Mouse (Mus musculus) liver, embryonic 14.5 days (tissue): ENCODE data around the gene Ghrh. TPM values are rescaled to one million over a fixed set of nuclear protein-coding genes. Genes with fewer than 3 reads are reported as not detected.

Source experiments
- ATAC-seq: fragments of 200-750 bp; cut with Nextera tagmentation; 2 replicates; pipeline ENCODE4 v1.8.0; 2017; ENCODE audit warnings: moderate number of reproducible peaks, mild to moderate bottlenecking, moderate library complexity; ENCODE audit not compliant: insufficient read depth
- DNase-seq, 3 experiments: peaks; one replicate each; pipeline ENCODE4 v3.0.0-alpha.2; 2012 to 2013; ENCODE audit warnings: low read depth in 3 of 3, low spot score in 3 of 3
- H3K27ac ChIP-seq: fragments of 300-500 bp; sonication (generic); 2 replicates; pipeline ENCODE4 v1.5.1; 2014; ENCODE audit warnings: moderate library complexity, mild to moderate bottlenecking, control low read depth, inconsistent platforms
- H3K27me3 ChIP-seq: fragments of 300-500 bp; sonication (generic); 2 replicates; pipeline ENCODE4 v1.6.1; 2014; ENCODE audit warnings: mild to moderate bottlenecking, low read length, moderate library complexity; ENCODE audit not compliant: control insufficient read depth, insufficient read depth
- H3K36me3 ChIP-seq: fragments of 300-500 bp; sonication (generic); replicated peaks from 2 replicates; pipeline ENCODE4 v1.6.1; 2014; ENCODE audit warnings: low read depth; ENCODE audit not compliant: control insufficient read depth, insufficient read depth
- H3K4me1 ChIP-seq, 2 experiments: fragments of 200-500 bp in 1 of 2; fragments of 300-500 bp in 1 of 2; sonication (generic) in 1 of 2; replicated peaks; 2 replicates each; pipeline ENCODE4 v1.6.1; 2012 to 2014; ENCODE audit warnings: antibody characterized with exemption in 1 of 2, inconsistent platforms in 1 of 2, low read length in 1 of 2; ENCODE audit not compliant: control insufficient read depth in 2 of 2, insufficient read depth in 2 of 2
- H3K4me2 ChIP-seq: fragments of 300-500 bp; sonication (generic); 2 replicates; pipeline ENCODE4 v1.6.1; 2014; ENCODE audit warnings: low read depth, mild to moderate bottlenecking, control low read depth, moderate library complexity
- H3K4me3 ChIP-seq, 2 experiments: fragments of 200-500 bp in 1 of 2; fragments of 300-500 bp in 1 of 2; sonication (generic) in 1 of 2; 2 replicates each; pipeline ENCODE4 v1.5.1; 2012 to 2014; ENCODE audit warnings: low read depth in 2 of 2, low read length in 2 of 2, mild to moderate bottlenecking in 2 of 2, control low read depth in 1 of 2, inconsistent platforms in 1 of 2, moderate library complexity in 1 of 2; ENCODE audit not compliant: insufficient read depth in 1 of 2
- H3K9ac ChIP-seq: fragments of 300-500 bp; sonication (generic); replicated peaks from 2 replicates; pipeline ENCODE4 v1.6.1; 2014; ENCODE audit warnings: mild to moderate bottlenecking, control low read depth, moderate library complexity
- H3K9me3 ChIP-seq: fragments of 300-500 bp; sonication (generic); 2 replicates; pipeline ENCODE4 v1.6.1; 2016; ENCODE audit warnings: low read length, mixed read lengths; ENCODE audit not compliant: control insufficient read depth
- CTCF ChIP-seq: IDR thresholded peaks from 2 replicates; pipeline ENCODE4 v1.5.1; 2016; ENCODE audit warnings: antibody characterized with exemption, low read depth, control low read depth
- EP300 ChIP-seq: IDR thresholded peaks from 2 replicates; pipeline ENCODE4 v1.6.1; 2016; ENCODE audit warnings: antibody characterized with exemption, low read depth
- WGBS: fragments of 180-500 bp; shearing (Covaris S2); extraction: QIAGEN DNeasy Blood & Tissue Kit; methylation state at CpG from one replicate; pipeline ENCODE4 v1.1.7; 2014; ENCODE audit not compliant: insufficient replicate concordance; 5-methylcytosine and 5-hydroxymethylcytosine counted together
- polyA plus RNA-seq, 2 experiments: library from polyadenylated mRNA; depleted of rRNA in 1 of 2; stranded (reverse) in 1 of 2; unstranded in 1 of 2; fragments of >200 nt; fragmentation: Nextera tagmentation in 1 of 2; extraction: Ambion mirVana in 1 of 2; gene quantifications; 2 replicates each; pipeline versions ENCODE4 v1.2.1 to v1.2.3; 2012 to 2014

Gene Ghrh
- polyA plus RNA-seq, 2 experiments, result 0.22 TPM; not detected in 1

DNA sequence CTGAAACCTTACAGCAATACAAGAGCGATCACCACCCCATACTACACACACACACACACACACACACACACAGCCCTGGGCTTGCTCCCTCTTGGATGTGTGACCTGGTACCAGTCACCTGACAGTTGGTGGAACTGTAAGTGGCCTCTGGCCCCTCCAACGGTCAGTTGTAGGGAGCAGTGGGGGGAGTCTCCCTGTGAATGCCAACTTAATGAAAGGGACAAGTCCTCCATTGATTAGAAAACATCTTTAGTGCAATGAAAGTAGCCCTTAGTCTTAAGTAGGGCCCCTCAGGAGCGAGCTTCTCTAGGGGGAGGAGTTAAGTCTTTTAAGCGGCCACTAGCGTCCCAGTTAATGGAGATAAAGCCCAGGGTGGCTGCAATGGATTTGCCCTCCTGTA lies 19.2 kb downstream of the Ghrh start:
- Histone ChIP-seq H3K4me1 (no peaks in the 10 kb centered on the region), H3K4me3 (no peak overlapping the region), H3K36me3 (peaks cover 32% of the 10 kb centered on the region), H3K27me3 (no peaks in the 10 kb centered on the region), H3K9ac (no peak overlapping the region), H3K27ac (no peak overlapping the region), H3K4me2 (no peak overlapping the region), H3K9me3 (no peaks in the 10 kb centered on the region)
- ATAC-seq (no peak), DNase-seq (no peak)
- TF ChIP-seq CTCF, result no peak
- TF ChIP-seq EP300, result no peak
- 54% methylated on average over 5 of the region's 5 CpGs for WGBS

DNA sequence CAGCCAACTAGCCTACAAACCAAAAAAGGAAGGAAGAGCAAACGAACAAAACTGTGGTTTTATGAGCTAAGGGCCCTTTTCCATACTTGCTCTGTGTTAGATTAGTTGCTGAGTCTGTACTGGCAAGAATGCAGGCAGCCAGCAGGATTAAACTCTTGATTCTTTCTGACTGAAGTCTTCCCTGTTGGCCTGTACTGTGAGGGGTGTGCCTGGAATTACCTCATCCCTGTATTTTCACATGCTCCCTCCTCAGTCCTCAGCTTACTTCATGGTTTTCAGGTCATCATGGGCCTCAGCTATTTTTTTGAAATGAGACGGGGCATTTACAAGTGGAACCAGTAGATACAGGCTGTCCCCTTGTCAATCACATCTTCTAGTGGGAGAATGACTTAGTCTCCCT lies 22.1 kb downstream of the Ghrh start:
- ATAC-seq, result no peak
- H3K4me3 ChIP-seq, result no peak overlapping the region
- TF ChIP-seq EP300, result no peak
- no peak overlapping the region for H3K4me2 ChIP-seq
- H3K9me3 ChIP-seq, result no peaks in the 10 kb centered on the region
- H3K36me3 ChIP-seq, result peaks cover 50% of the 10 kb centered on the region
- H3K27me3 ChIP-seq, result no peaks in the 10 kb centered on the region
- H3K27ac ChIP-seq, result no peak overlapping the region
- DNase-seq, result no peak
- H3K4me1 ChIP-seq, result no peaks in the 10 kb centered on the region
- 52% methylated on average over 2 of the region's 2 CpGs for WGBS
- no peak overlapping the region for H3K9ac ChIP-seq

DNA sequence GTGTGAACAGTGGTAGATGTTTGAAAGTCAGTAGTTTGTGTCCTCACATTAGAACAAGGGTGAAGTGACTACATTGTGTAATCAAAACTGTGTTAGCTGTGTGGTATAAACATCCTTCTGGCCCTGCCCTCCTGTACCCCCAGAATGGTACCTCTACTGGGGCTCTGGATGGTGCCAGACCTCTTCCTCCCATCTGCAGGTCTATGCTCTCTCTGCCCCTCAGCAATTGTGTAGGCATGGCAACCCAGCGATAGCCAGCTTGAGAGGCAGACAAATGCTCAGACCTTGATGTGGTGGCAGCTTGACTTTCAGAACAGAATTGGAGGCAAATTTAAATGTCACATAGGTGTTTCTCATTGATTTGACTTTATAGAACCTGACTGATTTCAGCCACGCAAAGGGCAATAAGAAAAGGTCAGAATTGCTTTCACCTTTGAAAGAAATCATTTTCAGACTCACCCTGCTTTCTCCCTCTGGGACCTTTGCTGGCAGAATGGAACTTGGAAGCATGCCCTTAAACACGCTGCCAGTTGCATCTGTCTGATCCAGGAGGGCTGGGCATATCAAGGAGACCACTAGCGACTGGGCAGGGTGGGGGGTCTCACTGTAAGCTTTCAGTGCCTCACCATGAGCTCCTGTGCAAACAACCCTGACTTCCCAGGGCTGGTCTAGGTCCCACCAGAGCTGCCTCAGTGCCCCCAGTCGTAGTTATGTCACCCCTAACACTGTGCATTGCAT lies 25.1 kb downstream of the Ghrh start:
- H3K4me2 ChIP-seq, result no peak overlapping the region
- H3K9ac ChIP-seq, result no peak overlapping the region
- no peaks in the 10 kb centered on the region for H3K9me3 ChIP-seq
- TF ChIP-seq CTCF, result no peak
- no peak for TF ChIP-seq EP300
- peaks cover 71% of the 10 kb centered on the region for H3K36me3 ChIP-seq
- ATAC-seq (no peak), DNase-seq (no peak)
- no peaks in the 10 kb centered on the region for H3K27me3 ChIP-seq
- H3K4me3 ChIP-seq, result no peak overlapping the region
- 80% methylated on average over 5 of the region's 5 CpGs for WGBS
- no peak overlapping the region for H3K27ac ChIP-seq
- H3K4me1 ChIP-seq, result no peaks in the 10 kb centered on the region

DNA sequence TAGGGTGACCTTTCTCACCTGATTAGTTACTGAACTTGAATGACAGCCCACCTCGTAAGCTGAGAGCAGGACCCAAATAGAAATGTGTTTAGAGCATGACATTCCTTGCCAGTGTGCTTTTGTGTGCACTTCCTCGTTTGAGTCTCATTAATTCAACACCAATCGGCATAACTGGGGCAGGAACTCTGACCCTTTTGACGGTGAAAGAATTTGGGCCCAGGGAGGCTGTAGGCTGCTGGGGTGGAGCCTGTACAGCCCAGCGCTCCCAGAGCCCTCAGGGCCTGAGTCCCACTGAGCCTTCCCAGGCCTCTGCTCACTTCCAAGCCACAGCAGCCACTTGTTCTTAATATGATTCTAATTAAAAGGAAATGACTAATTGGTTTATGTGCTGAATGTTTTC lies 26.4 kb downstream of the Ghrh start:
- 71% methylated on average over 5 of the region's 5 CpGs for WGBS
- no peak overlapping the region for H3K27ac ChIP-seq
- H3K36me3 ChIP-seq, result peaks cover 72% of the 10 kb centered on the region
- DNase-seq (no peak), ATAC-seq (no peak)
- no peaks in the 10 kb centered on the region for H3K4me1 ChIP-seq
- H3K27me3 ChIP-seq, result no peaks in the 10 kb centered on the region
- no peaks in the 10 kb centered on the region for H3K9me3 ChIP-seq
- H3K4me3 ChIP-seq, result no peak overlapping the region
- no peak overlapping the region for H3K9ac ChIP-seq
- no peak for TF ChIP-seq EP300
- no peak for TF ChIP-seq CTCF
- no peak overlapping the region for H3K4me2 ChIP-seq

DNA sequence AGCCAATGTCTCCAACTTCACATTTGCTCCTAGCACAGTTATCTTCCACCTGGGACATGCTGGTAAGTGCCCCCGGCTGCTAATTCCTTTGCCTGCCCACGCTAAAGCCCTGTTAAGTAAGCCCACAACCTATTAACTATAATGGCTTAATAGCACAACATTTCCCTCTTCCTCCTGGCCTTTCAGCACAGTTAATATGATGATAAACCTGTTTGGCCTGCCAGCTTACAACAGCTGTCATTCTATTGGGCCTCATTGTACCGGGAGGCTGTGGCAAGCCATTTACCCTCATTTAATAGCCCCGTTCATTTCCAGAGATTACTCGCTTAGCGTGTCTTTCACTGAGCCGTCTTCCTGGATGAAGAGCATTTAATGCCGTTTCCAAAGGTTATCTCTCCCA lies 27.2 kb downstream of the Ghrh start:
- Histone ChIP-seq H3K27me3 (no peaks in the 10 kb centered on the region), H3K4me3 (no peak overlapping the region), H3K36me3 (peaks cover 74% of the 10 kb centered on the region), H3K4me1 (no peaks in the 10 kb centered on the region), H3K9me3 (no peaks in the 10 kb centered on the region), H3K27ac (no peak overlapping the region), H3K4me2 (no peak overlapping the region), H3K9ac (no peak overlapping the region)
- ATAC-seq, result no peak
- WGBS, result 88% methylated on average over 8 of the region's 8 CpGs
- no peak for TF ChIP-seq CTCF
- no peak for TF ChIP-seq EP300
- no peak for DNase-seq
